In the genomic region with DNA sequence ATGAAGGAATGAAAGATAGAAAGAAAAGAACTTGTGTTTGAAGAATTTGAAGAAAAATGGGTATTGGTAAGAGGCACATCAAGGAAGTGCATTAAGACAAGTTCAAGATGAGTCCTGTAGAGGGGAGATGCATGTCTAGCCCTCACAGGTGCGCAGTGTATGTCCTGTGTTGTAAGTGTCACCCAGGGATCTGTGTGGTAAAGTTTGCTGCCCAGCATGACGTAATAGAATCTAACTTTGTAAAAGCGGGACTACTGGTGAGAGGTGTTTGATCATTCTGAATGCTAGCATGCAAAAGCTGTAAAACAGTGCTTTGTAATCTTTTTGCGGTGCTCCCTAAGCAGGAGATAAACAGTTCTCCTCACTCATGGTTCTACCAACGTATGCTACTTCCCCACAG, we compare ENCODE assay signal across 1 mouse cellular context.
TF ChIP-seq lines count a peak whose summit lies in the region.

No protein-coding gene starts in this region.

TF ChIP-seq in CH12.LX, 34 proteins besides CTCF, POLR2A, EP300 and RAD21 (continued from another document):
- TF ChIP-seq POLR2AphosphoS2 (IDR thresholded peaks at IDR 0.05; ENCODE audit: low read depth, low read length) (no peak), BHLHE40 (IDR thresholded peaks at IDR 0.05; ENCODE audit: low read depth, low read length) (peak; percentile 51), ETS1 (conservative IDR thresholded peaks at IDR 0.05; ENCODE audit: low read depth, low read length) (peak; percentile 84), GABPA (IDR thresholded peaks at IDR 0.05; ENCODE audit: insufficient replicate concordance, low read depth, low read length) (no peak)
